Mouse (Mus musculus): ENCODE measurements around the gene Cnnm4.

- no peak for TF ChIP-seq CTCF (IDR thresholded peaks at IDR 0.05; ENCODE audit: low read depth)
- no peak for TF ChIP-seq EP300 (IDR thresholded peaks at IDR 0.05; ENCODE audit: low read depth)
These were observed 74.0 kb downstream of the Cnnm4 start for GRCm38 (mm10) chr1:36545382-36545781.
